Mouse (Mus musculus) kidney, adult 9 months (tissue): ENCODE results near the gene Avil.

ENCODE experiments used
- DNase-seq: peaks from one replicate; pipeline ENCODE4 v3.0.0; 2022

Gene Avil

DNA sequence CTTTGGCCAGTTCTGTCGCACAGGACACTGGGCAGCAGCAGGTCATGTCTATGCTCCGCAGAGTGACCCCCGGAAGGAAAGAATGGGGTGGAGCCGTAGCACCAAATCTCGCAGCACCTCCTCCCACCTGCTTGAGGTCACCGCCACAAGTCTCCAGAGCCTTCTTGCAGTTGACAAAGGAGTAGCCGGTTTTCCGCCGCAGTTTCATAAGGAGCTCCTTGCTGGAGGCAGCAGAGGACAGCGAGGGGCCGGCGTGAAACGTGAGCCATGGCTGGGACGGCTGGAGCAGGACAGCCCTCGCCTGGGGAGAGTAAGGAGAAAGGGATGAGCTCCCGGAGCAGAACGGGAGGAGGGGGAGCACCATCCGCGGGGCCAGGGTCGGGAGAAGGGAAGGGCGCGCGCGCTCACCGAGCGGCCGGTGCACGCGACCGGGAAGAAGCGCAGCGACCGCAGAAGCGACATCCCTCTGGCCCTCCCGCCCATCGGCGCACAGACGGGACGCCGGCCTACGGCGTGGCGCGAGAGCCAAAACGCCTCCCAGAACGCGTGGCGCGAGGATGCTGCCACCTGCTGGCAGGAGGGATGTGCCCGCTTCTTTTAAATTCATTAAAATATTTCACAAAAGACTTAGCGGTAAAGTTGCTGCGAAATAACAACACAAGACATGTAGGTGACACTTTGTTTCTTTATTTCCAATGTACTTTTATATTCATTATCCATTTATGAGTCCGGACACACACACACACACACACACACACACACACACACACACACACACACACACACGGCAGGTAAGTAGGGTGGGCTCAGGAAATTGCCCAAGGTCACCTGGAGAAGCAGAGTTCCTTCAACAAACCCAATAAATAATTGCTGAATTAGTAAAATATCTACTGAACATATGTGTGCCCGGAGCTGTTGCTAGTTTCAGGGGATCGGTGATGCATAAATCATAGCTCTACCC lies 30.1 kb downstream of the Avil start, which contains the start of gene Tsfm:
Gene Tsfm (minus strand): TSS at position 505 of the 961 bp plus-strand sequence.
- peak; percentile 91 for DNase-seq

DNA sequence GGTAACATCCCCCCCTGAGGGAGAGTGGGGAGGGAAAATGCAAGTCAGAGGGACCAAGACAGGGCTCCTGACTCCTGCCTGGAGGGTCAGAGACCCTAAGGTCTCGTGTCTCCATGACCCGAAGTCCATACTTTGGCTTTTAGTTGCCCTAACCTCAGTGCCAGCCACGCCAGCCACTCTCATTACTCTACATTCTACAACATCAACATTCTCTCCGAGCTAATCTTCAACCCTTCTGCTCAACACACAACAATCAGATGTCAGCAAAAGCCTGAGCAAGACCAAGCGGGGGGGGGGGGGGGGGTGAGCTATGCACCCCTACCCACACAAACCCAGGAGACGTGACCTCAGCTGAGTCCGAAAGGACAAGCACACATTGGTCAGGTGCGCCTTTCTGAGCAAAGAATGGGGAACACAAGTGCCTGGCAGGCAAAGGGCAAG lies 32.8 kb downstream of the Avil start:
- DNase-seq = peak; percentile 90

DNA sequence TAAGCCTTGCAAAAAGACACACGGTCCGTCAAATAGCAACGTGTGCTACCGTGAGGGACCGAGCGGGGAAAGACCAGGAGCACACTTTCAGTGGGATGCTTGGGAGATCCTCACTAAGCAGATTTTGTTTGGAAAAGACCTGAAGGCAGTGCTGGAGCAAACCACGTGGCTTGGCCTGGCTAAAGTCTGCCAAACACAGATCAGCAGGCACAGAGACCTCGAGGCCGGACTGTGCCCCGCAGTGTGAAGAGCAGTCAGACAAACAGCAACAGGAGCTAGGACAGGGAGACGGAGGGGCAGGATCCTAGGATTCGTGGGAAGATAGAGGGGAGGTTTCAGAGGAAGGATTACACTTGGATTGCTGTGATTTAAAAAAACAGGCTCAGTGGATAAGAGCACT lies 35.8 kb downstream of the Avil start:
- peak; percentile 91 for DNase-seq

DNA sequence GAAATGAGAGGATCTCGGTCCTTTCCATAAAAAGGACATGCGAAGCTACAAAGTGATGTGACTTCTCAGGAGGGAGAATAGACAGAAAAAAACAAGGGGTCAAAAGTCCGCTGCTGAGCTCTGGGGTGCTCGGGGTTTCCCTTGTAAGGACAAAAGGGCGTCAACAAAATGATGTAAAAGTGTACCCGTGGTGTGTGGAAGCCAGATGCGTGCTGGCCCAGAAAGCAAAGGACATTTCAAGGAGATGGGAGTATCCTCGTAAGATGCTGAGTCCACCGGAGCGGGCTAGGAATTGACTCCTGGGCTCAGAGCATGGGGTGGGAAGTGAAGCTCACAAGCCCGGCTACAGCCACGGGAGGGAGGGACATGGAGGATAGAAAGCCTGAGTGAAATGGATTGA lies 37.1 kb downstream of the Avil start:
- DNase-seq = peak; percentile 81

DNA sequence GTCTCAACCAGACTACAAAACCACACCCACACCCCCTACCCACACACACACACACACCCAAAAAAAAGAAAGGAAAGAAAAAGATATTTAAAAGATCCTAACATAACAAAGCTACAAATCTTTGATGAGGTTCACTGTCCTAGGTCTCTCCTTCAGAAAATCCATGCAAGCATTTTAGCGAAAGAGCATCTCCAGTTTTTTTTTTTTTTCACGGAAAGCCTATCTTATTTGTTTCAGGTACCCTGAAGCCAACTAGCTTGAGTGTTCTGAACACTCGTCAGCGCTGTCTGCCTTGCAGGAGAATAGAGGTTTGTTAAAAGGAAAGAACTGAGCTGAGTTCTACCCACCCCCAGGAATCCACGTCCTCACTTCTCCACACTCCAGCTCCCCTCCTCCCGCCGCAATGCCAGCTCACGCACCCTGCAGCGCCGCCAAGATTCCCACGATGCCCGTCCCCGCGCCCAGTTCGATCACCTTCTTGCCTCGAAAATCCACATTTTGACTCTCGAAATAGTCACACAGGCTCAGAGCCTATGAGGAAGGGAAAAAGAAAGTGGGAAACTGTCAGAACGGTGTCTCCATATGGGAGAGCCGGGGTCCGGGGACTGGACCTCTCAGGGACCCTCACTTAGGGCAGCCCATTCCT lies 40.2 kb downstream of the Avil start:
- DNase-seq = no peak

DNA sequence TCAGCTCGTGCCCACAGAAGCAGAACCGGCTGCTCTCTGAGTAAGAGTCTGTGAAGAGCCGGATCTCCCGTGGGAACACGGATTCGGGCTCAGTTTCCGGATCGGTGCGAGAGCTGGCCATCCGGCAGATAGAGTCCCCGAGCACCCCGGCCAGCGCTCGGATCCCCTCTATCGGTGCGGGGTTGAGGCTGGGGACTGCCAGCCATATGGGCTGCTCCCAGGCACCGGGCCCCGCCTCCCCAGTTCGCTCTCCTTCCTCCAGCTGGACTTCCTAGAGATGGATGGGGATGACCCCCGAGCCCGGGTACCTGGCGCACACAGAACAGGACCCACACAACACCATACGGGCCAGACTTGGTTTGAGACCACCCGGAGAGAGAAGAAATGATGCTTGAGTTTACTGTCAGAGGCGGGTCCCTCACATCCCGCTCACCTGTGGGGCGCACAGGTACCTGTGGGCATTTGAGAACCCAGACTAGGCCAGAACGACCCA lies 40.8 kb downstream of the Avil start, which contains the start of the genes Mettl1 and Eef1akmt3:
Gene Mettl1 (plus strand): TSS at position 141 of the 493 bp plus-strand sequence.
Gene Eef1akmt3 (minus strand): TSS at position 240 of the 493 bp plus-strand sequence.
- DNase-seq = peak; percentile 57

DNA sequence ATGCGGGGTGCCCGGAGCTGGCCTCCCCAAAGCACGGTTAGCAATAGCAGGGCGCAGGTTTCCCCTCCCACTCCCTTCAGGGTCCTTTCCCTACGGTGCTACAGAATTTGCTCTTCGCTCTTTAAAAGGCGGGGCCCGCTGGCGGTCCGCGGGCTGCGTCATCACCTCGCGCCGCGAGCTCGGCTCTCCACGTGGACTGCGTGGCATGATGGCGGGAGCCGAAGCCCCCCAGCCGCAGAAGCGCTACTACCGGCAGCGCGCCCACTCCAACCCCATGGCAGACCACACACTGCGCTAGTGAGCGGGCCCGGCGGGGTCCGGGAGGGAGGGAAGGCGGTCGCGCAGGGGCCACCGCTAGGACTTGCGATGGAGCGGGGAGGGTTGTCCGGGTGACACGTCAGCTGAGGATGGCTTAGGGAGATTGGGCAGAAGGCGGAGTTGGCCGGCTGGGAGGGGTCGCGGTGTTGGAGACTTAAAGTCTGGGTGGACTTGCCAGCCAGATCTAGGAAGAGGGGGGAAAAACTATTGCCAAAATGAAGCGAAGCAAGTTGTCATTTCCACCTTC lies 41.3 kb downstream of the Avil start:
- peak; percentile 91 for DNase-seq

DNA sequence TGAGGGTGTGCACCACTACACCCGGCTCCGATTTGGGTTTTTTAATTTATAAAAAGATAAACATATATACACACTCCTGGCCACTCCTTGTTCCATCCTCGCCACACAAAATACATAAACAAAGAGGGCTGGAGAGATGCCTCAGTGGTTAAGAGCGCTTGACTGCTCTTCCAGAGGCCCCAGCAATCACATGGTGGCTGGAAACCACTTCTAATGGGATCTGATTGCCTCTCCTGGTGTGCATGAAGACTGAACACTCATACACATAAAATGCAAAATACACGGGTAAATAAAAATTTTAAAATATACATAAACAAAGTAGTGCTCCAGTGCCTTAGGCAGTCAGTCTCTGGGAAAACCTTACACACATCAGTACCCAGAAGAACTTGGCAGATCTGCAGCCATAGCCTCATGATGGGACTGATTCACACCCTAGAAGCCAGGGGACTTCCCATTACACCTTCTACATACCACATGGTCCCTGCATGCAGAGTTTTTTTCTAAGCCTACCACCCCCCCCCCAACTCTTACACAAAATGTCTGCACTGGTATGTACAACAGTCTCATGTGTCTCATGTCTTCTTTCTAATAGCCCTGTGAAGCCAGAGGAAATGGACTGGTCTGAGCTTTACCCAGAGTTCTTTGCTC lies 42.1 kb downstream of the Avil start:
- no peak for DNase-seq

DNA sequence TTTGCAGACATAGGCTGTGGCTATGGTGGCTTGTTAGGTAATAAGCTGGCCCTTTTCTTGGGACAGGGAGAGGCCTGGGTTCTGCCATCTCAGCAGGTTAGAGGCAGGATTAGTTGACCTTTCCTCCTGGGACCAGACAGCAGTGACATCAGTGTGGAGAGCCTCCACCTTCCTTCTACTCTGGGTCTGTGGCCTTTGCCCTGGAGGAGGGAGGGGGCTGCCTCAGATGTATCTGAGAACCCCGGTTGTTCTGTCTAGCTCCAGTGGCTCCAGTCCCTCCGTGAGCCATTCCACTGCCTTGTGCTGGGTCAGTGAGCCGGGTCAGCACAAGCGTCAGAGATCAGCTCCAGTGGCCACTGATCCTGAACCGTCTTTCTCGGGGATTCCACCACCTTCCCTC lies 42.7 kb downstream of the Avil start:
- DNase-seq = peak; percentile 96

DNA sequence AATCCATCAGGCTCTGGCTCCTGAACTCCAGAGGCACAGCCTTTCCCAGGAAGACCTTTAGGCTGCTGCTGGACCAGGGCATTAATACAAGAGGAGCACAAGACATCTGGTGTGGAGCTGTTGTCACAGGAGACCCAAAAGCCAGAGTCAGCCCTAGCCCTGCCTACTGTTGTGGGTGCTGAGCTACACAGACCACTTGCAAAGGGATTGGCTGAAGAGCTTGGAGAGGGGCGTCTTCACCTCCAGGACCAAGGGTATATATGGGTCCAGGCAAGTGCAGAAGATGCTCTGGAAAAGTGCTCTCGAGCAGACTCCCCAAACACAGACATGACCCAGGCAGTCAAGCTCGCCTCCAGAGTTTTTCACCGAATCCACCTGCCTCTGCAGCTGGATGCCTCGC lies 47.4 kb downstream of the Avil start, which contains the start of gene Cyp27b1:
Gene Cyp27b1 (plus strand): TSS at position 297 of the 400 bp plus-strand sequence.
- DNase-seq = no peak

DNA sequence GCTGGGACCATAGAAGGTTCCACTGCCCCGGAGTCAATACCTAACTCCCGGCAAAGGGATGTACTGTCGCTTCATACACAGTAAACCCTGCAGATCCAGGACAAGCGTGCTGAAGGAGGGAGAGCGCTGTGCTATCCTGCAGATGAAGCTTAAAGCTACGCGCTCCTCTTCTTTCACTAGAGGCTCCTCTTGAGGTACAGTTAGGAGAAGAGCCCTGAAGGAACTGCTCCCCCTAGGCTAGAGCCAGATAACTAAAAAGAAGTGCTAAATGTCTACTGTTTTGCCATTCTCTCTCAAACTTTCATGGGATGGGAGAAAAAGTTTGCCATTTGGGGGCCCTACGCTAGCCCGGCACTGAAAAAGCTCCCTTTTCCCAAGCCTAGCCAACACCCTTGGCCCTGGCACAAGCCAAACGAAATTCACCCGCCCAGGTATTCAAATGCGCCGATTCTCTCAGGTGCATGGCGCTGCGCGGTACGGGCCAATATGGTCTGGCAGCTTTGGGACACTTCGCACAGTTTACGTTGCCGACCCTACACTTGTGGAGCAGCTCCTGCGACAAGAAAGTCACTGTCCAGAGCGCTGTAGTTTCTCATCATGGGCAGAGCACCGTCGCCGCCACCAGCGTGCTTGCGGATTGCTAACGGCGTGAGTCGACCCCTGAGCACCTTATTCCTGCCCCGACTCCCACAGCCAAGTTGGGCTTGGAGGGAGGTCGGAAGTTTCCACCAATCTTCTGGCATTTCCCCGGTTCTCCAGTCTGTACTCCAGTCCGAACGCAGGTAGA lies 48.3 kb downstream of the Avil start:
- DNase-seq = no peak

DNA sequence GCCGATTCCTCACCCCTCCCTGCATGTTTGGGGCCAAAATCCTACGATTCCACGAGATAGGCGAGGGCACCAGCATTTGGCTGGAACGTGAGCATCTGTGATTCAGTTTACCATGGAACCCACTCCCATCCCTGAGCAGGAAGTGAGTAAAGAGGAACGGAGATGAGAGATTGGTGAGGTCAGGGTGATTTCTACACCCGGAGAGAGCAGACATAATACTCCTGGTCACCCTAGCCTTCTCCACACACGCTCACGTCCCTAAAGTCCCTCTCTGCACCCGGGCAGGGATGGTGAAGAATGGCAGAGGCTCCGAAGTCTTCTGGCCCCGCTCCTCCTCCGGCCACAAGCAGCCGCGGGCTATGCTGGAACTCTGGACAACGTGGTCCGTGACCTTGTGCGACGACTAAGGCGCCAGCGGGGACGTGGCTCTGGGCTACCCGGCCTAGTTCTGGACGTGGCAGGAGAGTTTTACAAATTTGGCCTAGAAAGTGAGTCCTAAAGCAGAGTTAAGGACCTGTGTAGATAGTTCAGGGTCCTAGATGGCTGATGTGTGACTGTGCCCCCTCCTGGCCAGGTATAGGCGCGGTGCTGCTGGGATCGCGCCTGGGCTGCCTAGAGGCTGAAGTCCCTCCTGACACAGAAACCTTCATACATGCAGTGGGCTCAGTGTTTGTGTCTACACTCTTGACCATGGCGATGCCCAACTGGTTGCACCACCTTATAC lies 49.0 kb downstream of the Avil start:
- peak; percentile 53 for DNase-seq

DNA sequence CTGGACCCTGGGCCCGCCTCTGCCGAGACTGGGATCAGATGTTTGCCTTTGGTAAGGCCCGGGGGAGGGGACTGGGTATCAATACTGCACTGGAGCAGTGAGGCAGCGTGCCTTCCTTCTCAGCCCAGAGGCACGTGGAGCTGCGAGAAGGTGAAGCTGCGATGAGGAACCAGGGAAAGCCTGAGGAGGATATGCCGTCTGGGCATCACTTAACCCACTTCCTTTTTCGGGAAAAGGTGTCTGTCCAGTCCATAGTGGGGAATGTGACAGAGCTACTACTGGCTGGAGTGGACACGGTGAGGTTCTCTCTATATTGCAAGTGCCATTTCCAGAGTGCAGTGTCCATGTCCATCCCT lies 49.6 kb downstream of the Avil start:
- DNase-seq = no peak

DNA sequence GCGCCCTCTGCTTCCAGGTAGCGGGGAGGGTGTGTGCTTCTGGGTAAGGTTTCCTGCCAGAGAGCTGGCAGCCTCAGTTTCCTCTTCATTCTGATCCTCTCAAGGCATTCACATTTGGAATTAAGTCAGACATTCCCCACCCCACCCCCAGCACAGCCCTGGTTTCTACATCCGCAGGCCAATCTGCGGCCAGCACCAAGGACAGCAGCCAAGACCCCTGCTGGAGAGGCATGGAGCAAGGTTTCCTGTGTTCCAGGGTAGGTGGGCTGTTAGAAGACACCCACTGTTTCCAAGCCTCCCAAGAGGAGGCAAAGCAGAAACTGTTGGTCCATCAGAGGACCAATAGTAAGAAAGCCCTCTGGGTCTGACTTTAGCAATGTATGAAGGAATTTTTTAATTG lies 54.1 kb downstream of the Avil start:
- no peak for DNase-seq

DNA sequence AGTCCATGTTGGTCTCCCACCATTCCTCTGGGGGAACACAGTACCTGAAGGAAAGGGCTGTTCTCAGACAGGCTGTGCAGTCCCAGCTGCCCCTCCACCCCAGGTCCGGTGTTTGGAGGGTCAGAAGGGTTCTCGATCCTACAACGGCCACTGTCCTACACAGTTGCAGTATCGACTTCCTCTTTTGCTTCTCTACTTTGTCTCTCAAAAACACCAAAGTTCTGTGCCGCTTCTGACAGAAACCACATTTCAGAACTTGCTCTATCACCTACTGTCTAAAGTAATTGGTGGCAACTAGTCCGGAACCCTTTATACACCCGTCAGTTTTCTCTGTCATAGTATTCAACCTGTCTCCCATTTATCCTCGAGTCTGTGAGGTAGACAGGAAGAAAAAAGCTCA lies 54.9 kb downstream of the Avil start:
- no peak for DNase-seq

DNA sequence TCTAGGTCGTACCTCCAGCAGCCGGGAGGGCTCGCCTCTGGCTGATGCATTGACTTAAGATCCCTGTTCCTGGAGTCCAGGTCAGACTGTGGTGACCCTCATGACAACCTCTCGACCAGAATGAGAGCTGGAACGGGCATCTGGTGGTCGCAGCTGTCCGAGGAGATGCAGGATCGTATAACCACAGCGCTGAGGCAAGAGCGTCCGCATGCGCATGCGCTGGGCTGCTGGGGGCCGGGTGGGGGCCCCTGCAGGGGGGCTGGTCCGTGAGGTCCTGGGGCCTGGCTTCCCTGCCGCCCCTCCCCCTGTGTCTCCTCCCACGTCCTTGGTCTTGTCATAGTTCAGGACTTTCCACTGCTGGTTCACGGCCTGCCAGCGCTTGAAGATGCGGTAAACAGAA lies 56.0 kb downstream of the Avil start:
- no peak for DNase-seq

DNA sequence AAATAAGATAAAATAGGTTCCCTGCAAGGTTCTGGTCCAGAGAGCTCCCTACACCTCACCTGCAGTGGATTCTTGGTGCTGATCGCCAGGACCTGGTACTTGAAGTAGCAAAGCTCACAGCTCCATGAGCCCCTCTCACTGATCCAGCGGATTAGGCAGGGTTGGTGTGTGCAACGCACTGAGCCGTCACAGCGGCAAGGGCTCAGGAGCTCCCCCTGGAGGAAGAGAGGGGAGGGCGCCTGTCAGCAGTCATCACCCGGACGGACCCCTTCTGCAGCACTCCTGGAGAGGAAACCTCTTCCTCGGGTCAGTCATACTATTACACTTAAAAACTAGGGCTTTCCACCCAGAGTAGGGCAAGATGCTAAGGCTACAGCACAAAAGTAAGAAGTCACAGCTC lies 57.7 kb downstream of the Avil start:
- DNase-seq = peak; percentile 78

DNA sequence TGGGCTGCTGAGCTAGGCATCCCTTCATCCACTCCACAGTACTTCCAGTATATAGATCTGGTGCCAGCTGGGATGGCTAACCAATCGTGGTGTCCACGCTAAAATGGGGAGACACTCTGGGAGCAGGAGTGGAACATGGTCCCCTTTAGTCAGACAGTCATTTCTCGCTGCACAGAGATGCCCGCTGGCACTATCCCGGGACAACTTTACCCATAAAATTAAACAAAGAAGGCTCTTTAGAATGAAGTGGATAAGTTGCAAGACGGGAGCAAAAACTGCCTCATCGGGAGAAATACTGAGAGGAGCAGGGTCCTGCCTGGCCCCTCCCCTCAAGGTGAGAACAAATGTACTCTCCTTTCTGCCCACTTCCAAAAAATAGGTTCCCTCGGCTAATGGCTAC lies 58.2 kb downstream of the Avil start:
- DNase-seq = no peak

DNA sequence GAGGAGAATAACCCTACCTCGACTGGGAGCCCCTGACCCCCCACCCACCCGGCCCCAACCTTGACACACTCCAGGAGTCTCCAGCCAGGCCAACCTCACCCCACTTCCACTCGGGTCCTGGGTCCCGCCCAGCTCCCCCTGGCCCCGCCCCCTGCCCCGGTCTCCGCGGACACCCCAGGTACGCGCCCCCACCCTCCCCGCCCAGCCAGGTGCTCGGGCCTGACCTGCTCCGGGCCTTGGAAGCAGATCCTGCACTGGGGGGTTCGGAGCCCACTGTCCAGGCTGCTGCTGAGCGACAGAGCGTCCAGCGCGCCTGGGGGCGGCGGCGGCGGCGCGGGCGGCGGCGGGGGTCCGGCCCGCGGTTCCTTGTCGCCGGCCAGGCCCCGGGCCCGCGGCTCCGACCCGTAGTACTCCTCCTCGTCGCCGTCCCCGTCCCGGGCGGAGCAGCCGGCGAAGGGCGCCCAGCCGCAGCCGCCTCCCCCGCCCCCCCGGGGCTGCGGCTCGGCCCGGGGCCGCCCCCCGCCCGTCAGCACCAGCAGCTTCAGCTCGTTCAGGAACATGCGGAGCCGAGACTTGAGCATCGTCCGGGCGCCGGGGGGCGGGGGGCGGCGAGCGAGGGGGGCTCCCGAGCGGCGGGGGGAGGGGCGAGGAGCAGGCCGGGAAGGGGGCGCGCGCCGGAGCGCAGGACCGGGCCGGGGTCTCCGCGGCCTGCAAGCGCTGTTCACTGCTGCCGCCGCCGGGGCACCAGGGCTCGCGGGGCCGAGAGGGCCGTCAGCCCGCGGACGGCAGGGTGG lies 58.9 kb downstream of the Avil start:
- DNase-seq = no peak
